Mouse (Mus musculus) cerebellum, postnatal 25 days (tissue): ENCODE results near the gene Gpr84.

Source experiments
- DNase-seq, 2 experiments: peaks; one replicate each; pipeline ENCODE4 v3.0.0; 2021; ENCODE audit warnings: mixed read lengths in 2 of 2

The Gpr84 gene

DNA sequence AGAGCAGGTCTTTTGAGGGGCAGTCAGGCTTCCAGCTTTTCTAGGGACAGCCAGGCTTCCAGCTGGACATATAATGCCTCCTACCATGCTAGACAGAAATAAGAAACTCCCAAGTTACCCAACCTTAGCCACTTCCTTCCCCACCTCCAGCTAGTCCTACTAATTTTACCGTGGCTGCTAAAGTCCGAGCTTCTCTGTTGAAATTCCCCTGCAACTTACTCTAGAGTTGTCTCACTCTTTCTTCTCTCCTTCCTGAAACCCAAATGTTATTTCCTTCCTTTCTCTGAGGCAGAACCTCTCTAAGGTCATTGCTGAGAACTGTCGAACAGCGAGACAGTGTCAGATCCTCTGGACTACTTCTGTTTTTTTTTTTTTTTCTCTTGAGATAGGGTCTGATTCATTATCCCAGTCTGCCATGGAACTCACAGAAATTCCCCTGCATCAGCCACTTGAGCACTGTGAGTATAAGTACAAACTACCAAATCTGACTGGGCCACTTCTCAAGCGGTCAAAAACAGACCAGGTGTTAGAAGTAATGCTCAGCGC, at the start of gene Gpr84:
Gpr84 (minus strand) TSS at position 248 of the 546 bp plus-strand sequence.
- DNase-seq: no peak

DNA sequence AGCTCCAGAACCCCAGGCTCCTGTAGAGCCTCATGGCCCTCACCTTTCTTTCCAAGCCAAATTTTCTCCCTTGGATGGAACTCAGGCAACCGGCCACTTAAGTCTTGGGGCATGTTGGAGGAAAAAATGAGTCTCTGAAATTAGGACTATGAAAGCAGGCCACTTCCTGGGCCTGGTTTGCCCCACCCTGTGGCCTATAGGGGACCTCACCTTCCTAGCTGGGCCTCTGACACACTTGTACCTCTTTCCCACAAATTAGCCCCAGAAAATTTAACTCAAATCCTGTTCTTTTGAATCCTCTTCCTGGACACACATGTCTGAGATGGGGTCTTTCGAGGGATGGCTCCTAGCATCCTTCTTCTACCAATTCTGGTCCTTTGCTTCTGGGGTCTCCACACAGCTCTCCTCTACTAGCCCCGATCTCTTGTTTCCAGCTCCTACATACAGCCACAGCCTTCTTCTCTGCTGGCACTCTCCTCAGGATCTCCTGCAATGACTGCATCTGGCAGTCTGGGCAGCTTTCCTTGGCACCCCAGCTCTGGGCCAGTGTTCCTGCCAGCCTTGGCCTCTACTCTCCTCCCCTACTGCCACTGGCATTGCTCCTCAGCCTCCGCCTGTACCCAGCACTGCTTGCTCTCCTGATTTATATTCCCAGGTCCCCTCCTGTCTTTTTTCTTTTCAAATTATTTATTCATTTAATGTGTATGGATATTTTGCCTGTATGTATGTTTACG, 49.6 kb upstream of the Gpr84 start:
- DNase-seq: peak; percentile 91

DNA sequence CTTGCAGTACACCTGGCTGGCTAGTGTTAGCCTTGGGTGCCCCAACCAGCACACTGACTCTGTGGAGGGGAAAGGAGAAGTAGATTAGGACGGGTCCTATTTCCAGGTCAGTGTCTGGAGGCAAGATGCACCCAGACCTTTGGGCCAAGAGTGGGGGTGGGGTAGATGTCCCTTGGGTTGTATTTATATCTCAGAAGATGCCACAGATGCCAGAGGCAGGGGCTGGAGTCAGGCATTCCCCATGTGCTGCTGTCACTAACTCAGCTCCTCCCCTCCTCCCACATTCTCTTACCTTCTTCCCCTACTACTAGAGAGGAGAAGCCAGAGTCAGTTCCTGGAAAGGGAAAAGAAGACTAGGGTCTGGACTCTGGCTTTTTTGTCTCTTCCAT, 48.7 kb upstream of the Gpr84 start:
- no peak for DNase-seq

DNA sequence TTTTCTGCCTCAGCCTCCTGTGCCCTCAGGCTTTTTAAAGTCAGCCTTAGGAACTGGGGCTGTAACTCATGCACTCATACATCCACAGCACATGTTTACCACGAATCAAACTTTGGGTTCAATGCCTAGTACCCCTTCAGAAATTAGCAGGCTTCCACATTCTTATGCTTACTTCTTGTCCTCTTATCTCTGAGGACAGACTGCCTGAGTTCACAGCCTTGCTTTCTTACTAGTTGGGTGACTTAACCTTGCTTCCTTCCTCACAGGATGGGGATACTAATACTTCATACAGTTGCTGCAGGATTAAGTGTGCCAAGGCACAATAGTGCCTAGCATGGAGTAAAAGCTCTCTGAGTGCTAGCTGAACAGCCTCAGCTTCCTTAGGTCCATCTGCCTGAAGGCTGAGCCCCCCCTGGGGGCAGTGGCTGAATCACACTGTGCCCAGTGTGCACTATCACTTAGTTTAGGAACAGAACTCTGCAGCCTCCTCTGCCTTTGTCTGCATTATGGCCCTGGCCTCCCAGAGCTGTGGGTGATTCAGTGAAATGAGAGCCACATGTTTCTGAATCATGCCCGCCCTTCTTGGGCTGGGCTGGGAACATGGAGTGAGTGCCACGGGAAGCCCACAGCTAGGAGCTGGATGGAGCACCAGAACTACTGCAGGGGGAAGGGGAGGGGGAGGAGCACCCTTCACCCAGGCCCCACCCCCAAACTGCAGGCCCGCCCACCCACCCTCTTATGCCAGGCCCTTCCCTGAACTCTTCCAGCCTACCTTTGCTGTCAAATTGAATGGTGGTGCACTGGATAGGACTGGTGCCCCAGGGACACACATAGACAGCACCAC, 48.1 kb upstream of the Gpr84 start:
- no peak for DNase-seq

DNA sequence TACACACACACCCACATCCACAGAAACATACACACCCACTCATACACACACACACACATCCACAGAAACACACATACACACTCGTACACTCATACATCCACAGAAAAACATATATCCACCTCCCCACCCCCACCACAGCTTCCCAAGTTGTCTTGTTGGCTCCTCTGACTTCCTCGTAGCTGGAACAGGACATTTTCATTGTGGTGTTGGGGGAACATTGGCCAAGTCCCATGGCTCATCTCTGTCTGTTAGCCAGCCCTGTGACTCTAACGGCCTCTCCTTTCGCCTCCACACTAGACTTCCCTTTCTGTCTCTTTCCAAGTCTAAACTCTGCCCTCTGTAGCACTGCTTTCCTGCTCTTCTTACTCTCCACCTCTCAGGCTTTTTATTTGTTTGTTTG, 47.4 kb upstream of the Gpr84 start:
- DNase-seq: no peak

DNA sequence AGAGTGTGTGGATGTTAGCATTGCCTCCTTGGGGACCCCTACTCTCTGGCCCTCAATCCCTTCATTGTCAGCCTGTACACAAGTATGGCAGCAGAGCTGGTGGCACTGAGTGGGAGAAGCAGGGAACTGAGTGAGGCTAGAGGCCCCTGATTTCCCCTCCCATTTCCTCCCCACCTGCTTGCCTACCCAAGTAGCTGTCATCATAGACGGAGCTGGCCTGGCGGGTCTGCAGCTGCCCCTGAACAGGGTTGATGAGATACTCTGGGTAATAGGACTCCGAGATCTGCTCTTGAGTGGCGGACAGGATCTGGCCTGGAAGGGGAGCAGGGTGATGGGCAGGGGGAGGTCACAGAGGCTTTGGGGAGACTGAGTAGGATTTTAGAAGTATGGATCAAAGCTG, 45.7 kb upstream of the Gpr84 start:
- DNase-seq: no peak

DNA sequence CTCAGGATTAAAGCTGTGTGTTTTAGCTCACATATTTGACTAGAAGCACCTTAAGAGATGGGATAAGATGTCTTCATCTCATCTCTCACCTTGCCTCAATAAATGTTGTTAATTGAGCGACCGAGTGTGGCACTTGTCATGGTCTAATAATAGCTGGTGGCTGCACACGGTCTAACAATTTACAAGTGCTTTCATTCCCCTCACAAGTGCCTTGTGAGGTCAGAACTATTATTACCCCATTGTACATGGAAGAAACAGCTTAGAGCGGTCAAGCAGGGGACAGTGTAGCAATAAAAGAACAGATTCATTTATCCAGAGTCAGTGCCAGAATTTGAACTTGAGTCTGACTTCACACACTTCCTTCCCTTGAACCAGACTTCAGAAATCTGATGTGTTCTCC, 45.0 kb upstream of the Gpr84 start:
- no peak for DNase-seq

DNA sequence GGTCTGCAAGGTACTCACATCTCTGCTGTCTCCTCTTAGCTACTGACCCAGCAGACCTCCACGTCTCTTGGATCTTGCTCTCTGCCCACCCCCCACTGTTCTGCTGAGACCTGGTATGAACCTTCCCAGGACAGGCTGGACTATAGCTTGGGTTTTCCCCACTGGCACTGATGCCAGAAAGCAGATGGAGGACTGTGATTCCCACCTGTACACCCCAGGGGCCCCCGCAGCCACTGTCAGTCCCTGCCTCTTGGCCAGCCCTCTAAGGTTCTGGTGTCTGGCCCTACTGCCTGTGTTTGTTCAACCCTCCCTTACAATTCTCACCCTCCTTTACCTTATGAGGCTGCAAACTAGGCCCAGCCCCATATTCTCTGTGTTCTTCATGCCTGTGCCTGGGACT, 44.3 kb upstream of the Gpr84 start:
- peak; percentile 89 to 90 for DNase-seq

DNA sequence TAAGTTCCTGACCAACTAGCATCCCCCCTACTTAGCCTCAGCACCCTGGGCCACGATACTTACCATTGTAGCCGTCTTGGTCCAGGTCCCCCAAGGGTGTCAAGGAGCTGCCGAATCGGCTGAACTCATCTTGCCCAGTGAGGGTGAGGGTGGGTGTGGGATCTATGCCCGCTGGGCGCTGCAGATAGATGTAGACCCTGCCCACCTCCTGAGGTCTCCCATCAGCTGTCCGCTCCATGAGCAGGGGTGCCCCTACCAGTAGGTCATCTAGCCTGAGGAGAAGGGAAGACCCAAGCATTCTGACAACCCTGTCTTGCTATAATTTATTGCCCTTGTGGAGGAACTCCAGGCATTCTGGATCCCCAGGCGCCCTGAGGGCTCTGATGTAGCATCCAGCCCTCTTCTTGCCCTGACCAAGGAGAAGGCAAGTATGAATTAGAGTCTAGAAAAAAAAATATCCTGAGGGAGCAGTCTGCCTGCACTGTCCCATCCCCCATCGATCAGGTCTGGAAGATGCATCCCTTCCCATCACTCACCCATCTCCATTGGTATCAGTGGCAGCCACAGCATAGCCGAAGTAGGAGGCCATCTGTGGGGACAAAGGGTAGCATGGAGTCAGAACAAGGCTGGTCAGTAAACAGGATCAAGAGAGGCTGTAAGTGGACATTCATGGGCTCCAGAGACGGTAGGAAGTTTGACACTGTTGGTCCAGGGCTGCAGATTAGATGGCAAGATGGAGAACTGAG, 43.3 kb upstream of the Gpr84 start:
- DNase-seq: no peak

DNA sequence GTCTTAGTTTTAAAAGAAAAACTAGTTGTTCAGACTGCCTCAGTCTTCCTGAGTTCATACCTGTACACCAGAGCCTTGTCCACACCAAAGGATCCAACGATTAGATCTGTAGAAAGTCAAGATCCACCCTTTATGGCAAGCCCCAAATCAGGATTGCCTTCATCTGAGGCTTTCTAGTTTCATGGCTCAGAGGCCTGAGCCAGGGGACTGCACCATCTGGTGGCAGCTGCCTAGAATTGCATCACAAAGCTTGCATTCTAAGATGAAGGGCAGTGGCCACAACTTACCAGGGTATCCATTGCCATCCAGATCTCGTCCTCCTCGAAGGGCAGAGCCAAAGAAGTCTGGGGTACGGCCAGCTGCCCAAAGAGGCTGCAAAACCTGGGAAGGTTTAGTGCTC, 42.4 kb upstream of the Gpr84 start:
- DNase-seq: peak; percentile 77 to 83

DNA sequence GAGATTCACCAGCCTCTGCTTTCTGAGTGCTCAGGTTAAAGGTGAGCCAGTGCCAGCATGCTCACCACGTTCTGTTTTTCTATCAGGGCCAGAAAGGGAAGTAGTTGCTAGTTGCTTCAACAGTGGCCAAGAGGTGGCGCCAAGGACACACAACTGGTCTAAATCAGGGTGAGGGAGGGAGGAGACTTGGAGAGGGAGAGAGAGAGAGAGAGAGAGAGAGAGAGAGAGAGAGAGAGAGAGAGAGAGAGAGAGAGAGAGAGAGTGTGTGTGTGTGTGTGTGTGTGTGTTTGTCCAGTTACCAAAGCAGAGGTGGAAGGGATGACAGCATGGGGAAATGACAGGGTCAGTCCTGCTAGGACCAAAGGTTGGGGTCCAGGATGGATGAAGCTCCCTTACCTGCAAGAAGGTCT, 36.9 kb upstream of the Gpr84 start:
- peak; percentile 69 to 85 for DNase-seq

DNA sequence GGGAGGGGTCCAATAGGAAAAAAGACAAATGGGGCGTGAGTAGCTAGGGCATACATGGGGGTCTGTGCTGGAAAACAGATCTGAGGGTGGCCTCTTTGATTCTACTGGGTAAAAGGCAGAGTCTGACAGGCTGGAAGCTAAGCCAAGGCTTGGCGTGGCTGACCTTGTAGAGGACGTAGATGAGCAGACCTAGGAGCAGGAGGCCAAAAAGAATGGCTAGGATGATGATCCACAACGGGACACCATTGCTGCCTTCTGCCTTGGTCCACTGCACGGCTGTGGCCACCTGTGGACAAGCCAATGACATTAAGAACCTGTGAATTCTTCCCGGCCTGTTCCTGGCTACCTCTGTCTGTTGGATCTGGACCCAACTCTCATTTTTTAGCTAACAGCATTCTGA, 35.4 kb upstream of the Gpr84 start:
- DNase-seq: no peak

DNA sequence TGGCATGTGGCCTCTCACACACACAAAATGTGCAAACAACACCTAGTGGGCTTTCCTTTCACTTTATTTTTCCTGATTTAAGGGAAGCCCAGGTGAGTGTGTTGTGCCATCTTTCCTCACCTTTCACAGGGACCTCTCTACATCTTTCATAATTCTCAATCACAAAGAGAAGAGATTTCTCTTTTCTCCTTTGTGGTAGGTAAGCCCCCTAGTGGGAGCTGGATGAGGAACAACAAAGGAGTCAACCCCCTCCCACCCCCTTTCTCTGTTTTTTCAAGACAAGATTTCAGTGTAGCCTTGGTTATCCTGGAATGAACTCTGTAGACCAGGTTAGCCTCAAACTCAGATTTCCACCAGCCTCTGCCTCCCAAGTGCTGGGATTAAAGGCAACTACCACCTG, 33.1 kb upstream of the Gpr84 start:
- no peak for DNase-seq

DNA sequence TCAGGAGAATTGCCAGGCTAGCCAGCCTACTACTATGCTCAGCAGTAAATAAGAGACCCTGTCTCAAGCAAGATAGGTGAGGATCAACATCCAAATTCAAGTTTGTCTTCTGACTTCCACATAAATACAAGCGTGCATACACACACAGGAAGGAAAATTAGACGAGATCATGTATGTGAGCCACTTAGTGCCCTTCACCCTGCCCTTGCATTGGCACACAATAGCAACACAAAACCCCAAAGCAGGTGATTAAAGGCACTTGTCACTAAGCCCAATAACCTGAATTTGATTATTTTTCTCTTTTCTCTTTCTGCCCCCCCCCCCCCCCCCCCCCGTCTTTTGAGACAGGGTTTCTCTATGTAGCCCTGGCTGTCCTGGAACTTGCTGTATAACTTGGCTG, 32.6 kb upstream of the Gpr84 start:
- DNase-seq: no peak

DNA sequence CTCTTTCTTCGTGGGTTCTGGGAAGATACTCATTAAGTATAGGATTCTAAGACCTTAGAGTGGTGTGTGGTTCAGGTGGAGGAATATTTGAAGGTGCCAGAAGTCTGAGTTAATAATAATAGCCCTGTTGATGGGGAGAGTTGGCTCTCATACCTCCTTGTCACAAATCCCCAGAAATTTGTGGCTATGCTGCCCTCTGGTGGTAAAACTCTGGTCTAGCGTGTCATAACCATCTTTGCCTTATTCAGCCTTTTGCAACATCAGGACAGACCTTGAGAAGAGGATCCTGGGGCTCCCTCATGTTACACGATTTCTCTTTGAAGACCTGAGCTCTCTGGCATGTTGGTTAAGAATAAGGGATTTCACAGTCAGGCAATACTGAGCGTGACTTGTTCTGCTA, 32.0 kb upstream of the Gpr84 start:
- DNase-seq: peak; percentile 82 to 83

DNA sequence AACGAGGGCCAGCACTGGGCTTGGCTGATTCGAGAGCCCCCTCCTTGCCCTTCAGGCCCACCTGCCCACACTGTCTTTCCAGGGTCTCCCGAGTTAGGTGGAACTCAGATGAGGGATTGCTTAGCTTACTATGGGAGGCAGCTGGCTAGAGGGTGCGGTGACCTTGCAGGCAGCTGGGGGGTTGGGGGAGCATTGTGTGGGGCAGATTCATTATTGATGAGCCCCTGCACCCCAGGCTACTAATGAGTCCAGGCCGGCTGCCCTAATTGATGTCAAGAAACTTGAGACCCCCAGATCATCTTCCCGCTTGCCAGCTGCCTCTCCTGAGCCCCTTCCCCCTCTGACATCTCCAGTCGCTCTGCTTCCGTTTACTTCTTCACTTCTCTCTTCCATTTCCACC, 31.1 kb upstream of the Gpr84 start:
- DNase-seq: no peak

DNA sequence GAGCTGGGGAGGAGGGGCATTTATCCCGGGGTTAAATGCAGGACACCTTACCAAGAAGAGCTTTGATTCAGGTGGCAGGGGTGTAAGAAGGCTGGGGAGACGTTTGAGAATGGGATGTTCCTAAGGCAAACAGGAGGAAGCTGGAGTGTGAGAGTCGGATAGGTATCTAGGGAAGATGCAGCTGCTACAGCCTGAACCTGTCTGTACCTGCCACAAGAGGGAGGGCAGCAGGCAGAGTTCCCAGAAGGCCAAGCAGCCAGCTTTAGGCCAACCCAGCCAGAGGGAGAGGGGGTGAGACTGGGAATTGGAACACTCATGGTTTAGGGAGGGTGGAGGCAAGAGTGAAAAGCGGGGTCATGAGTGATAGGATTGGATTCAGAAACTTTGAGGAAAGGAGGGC, 30.4 kb upstream of the Gpr84 start:
- DNase-seq: no peak

DNA sequence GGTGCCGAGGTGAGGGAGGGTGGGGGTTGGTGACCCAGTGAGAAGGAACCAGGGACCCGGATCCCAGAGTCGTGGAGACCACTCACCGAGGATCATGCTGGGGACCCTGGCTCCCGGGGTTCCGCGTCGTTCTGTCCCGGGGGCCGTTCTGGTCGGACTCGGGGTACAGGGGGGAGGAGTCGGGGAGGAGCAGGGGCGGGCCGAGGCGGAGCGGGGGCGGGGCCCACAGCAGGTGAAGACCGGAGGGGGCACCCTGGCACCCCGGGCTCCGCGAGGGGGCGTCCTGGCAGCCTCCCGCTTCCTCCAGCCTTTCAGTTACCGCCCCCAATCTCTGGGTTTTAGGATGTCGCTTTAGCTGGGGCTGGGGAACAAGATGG, 29.5 kb upstream of the Gpr84 start, which contains the start of gene Zfp385a:
Zfp385a (minus strand) TSS at position 133 of the 377 bp plus-strand sequence.
- DNase-seq: peak in 1 of 2 experiments; percentile 75

DNA sequence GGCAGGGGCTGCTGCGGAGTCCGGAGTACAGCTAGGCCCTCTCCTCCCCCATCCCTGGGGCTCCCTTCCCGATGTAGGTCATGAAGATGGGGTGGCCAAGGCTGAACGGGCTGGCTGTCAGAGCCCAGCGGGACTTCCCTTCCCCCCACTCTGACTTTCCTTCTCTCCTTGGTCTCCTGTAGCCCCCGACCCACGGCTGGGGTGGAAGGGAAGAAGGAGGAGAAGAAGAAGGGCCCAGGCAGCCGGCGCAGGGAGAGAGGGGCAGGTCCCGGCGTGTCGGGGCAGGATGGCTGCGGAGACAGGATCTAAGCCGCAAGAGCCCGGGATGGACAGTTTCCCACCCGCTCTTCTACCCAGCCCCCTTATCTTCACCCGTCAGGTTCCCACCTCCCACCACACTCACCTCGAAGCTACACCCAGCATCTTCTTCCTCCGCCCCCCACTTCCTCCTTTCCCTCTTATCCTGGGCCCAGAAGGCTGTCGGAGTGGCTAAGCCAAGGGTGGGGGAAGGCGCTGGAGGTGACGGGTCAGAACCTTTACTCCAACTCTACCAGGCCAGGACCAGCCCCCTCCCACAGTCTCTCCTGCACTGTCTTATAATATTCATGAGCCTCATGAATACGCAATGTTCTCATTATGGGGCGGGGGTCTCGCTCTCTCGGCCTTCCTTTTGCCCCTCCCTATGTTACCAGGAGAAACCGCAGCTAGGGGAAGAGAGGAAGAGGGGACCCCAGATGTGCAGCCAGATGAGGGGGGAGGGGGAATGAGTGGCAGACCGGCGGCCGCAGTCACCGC, 29.0 kb upstream of the Gpr84 start:
- no peak for DNase-seq

DNA sequence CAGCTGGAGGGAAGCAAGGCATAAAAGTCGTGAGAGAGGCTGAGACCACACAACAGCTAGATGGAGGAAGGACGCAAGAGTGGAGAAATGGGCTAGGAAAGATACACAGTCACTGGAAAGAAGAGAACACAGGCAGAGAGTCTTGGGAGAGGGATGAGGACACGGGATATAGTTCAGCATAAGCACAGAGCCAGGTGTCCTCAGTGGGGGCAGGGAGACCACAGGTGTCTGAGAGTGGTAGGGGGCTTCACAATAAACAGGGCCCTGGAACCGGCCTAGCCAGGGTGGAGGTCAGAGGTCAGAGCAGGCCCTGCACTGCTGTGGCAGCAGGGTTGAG, 28.4 kb upstream of the Gpr84 start:
- no peak for DNase-seq

DNA sequence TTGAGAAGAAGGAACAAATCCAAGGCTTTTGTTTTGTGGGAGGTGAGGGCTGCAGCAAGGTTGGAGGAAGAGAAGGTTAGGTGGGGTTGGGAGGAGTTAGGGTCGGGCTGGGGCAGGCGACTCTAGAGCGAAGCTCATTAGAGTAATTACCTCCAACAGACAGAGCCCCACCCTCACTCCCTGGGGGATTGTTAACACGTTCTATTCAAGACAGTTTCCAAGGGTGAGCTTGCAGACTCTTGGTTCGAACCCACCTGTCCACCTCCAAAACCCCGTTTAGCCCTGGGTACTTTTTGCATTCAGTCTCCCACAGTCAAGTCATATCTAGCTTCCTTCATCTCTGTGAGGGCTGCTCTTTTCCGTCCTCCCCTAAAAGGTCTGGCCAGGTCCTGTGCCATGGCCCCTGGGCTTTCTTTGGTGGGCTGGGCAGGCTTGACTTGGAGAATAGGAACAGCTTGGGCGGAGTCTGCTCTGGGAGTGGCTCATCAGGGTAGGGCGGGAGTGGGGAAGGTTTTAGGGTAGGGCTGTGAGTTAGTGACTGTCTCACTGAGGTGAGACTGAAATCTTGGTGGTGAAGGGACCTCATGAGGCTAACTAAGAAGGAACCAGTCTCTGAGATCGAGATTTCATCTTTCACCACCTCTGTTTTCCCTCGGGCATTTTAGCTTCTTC, 26.7 kb upstream of the Gpr84 start:
- peak in 1 of 2 experiments; percentile 2 for DNase-seq
